Mouse (Mus musculus) spleen, adult 2 months (tissue): ENCODE data around the gene Pcsk4. TPM values are rescaled to one million over a fixed set of nuclear protein-coding genes. Genes with fewer than 3 reads are reported as not detected.

Experiments used
- DNase-seq, 2 experiments: peaks; one replicate each; pipeline versions ENCODE4 v3.0.0 to v3.0.0-alpha.2; 2012 to 2021; ENCODE audit warnings: low spot score in 2 of 2, low read depth in 1 of 2
- H3K27ac ChIP-seq: fragments of 200-500 bp; 2 replicates; pipeline ENCODE4 v1.5.1; 2012; ENCODE audit warnings: low read length, inconsistent platforms; ENCODE audit not compliant: insufficient read depth
- H3K27me3 ChIP-seq: fragments of 200-500 bp; 2 replicates; pipeline ENCODE4 v1.6.1; 2012; ENCODE audit warnings: mild to moderate bottlenecking, moderate library complexity, low read length, inconsistent platforms; ENCODE audit not compliant: control insufficient read depth, insufficient read depth
- H3K36me3 ChIP-seq: fragments of 200-500 bp; 2 replicates; pipeline ENCODE4 v1.6.1; 2012; ENCODE audit warnings: mild to moderate bottlenecking, low read length, inconsistent platforms; ENCODE audit not compliant: control insufficient read depth, insufficient read depth
- H3K4me1 ChIP-seq: fragments of 200-500 bp; 2 replicates; pipeline ENCODE4 v1.6.1; 2011; ENCODE audit warnings: inconsistent platforms; ENCODE audit not compliant: control insufficient read depth, insufficient read depth, insufficient read length
- H3K4me3 ChIP-seq: fragments of 200-500 bp; 2 replicates; pipeline ENCODE4 v1.5.1; 2011; ENCODE audit warnings: mild to moderate bottlenecking, inconsistent platforms; ENCODE audit not compliant: insufficient read depth, insufficient read length; ENCODE audit errors: extremely low read depth
- CTCF ChIP-seq: fragments of 200-500 bp; IDR thresholded peaks from 2 replicates; pipeline ENCODE4 v1.5.1; 2011; ENCODE audit warnings: mild to moderate bottlenecking, inconsistent platforms; ENCODE audit not compliant: insufficient read depth, insufficient read length, insufficient replicate concordance; ENCODE audit errors: extremely low read depth
- POLR2A ChIP-seq: fragments of 200-500 bp; IDR thresholded peaks from 2 replicates; pipeline ENCODE4 v1.6.1; 2011; ENCODE audit warnings: low read depth, low read length, inconsistent platforms
- WGBS: fragments of 180-500 bp; shearing (Covaris S2); methylation state at CpG from one replicate; pipeline ENCODE4 v1.1.7; 2018; 5-methylcytosine and 5-hydroxymethylcytosine counted together
- polyA plus RNA-seq: library from polyadenylated mRNA; depleted of rRNA; stranded (reverse); fragments of >200 nt; gene quantifications from 2 replicates; pipeline ENCODE4 v1.2.3, GENCODE M21; 2012

Gene Pcsk4
- polyA plus RNA-seq, 1 experiment, result 6.2 TPM

GRCm38 (mm10) chr10:80304862-80305261 lies 24.4 kb downstream of the Pcsk4 start:
- DNase-seq, result peak in 1 of 2 experiments; percentile 51

GRCm38 (mm10) chr10:80304458-80304857 lies 24.8 kb downstream of the Pcsk4 start:
- no peak for DNase-seq
- H3K27me3 ChIP-seq, result peaks cover 7% of the 10 kb centered on the region; the same call in 1 of the 2 replicates

More at GRCm38 (mm10) chr10:80304862-80305261, 24.4 kb downstream of the Pcsk4 start:
- no peak for TF ChIP-seq CTCF
- TF ChIP-seq POLR2A, result no peak
- H3K36me3 ChIP-seq, result no peaks in the 10 kb centered on the region
- peaks cover 4% of the 10 kb centered on the region; the same call in 1 of the 2 replicates for H3K27me3 ChIP-seq
- peak overlapping the region; percentile 46; the same call in 1 of the 2 replicates for H3K4me3 ChIP-seq
- H3K4me1 ChIP-seq, result no peaks in the 10 kb centered on the region
- 6% methylated on average over 25 of the region's 25 CpGs for WGBS
- no peak overlapping the region for H3K27ac ChIP-seq

GRCm38 (mm10) chr10:80302471-80302881 lies 26.8 kb downstream of the Pcsk4 start:
- no peak for DNase-seq
- H3K36me3 ChIP-seq, result no peaks in the 10 kb centered on the region
- 56% methylated on average over 9 of the region's 9 CpGs for WGBS
- no peak overlapping the region for H3K4me3 ChIP-seq
- H3K4me1 ChIP-seq, result no peaks in the 10 kb centered on the region
- no peak for TF ChIP-seq POLR2A
- no peak for TF ChIP-seq CTCF
- H3K27ac ChIP-seq, result no peak overlapping the region
- peaks cover 10% of the 10 kb centered on the region for H3K27me3 ChIP-seq

More at GRCm38 (mm10) chr10:80304458-80304857, 24.8 kb downstream of the Pcsk4 start:
- no peaks in the 10 kb centered on the region for H3K4me1 ChIP-seq
- TF ChIP-seq CTCF, result no peak
- TF ChIP-seq POLR2A, result no peak
- H3K4me3 ChIP-seq, result peak overlapping the region; percentile 46; the same call in 1 of the 2 replicates
- WGBS, result 10% methylated on average over 12 of the region's 12 CpGs
- H3K36me3 ChIP-seq, result no peaks in the 10 kb centered on the region
- H3K27ac ChIP-seq, result no peak overlapping the region

DNA sequence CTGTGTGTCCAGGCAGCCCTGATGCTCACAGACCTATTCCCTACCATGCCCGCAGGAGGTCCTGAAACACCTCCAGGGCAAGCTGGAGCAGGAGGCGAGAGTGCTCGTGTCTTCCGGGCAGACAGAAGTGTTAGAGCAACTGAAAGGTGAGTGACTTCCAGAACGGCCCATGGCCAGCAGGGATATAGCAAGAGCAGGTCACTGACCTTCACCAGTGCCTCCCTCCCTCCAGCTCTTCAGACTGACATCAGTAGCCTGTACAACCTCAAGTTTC lies 27.3 kb downstream of the Pcsk4 start:
- Histone ChIP-seq H3K4me1 (no peaks in the 10 kb centered on the region), H3K27ac (no peak overlapping the region), H3K27me3 (peaks cover 10% of the 10 kb centered on the region), H3K36me3 (no peaks in the 10 kb centered on the region), H3K4me3 (no peak overlapping the region)
- DNase-seq, result no peak
- 74% methylated on average over 5 of the region's 5 CpGs for WGBS
- TF ChIP-seq CTCF (no peak), POLR2A (no peak)

DNA sequence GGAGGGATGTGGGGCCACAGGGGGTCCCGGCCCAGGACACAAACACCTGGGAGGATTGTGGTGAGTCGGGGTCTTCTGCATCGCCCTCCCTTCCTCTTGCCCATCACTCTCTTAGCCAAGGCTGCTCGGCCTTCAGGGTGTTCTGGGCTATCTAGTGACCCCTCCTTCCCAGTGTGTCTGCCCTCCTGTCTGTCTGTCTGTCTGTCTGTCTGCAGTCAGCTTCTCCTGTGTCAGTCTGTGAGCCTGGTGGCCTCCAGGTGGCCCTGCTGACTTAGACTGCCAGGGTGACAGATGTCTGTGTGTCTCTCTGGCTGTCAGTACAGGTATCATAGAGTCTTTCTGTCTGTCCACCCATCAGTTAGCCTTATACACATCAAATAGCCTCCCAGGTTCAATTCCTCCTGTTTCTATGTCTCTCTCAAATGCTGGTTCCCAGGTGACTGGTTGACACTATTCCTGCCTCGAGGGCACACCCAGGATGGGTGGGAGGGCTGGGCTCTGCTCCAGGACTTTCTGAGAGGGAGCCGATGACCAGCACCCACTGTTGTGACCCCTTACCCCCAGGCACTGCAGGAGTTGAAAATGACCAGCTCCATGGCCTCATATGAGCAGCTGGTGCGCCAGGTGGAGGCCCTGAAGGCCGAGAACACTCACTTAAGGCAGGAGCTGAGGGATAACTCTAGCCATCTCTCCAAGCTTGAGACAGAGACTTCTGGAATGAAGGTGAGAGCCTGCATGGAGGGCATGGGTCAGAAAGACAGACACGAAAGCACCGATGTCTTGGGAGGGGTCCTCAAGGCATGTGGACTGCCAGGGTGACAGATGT lies 27.8 kb downstream of the Pcsk4 start:
- Histone ChIP-seq H3K36me3 (no peaks in the 10 kb centered on the region), H3K4me3 (no peak overlapping the region), H3K27me3 (peaks cover 10% of the 10 kb centered on the region), H3K4me1 (no peaks in the 10 kb centered on the region), H3K27ac (no peak overlapping the region)
- DNase-seq, result no peak
- TF ChIP-seq POLR2A (no peak), CTCF (no peak)
- WGBS, result 84% methylated on average over 10 of the region's 10 CpGs

- TF ChIP-seq POLR2A, result no peak
- no peak for TF ChIP-seq CTCF
- 47% methylated on average over 11 of the region's 11 CpGs for WGBS
- H3K27ac ChIP-seq, result no peak overlapping the region
- no peaks in the 10 kb centered on the region for H3K4me1 ChIP-seq
- H3K36me3 ChIP-seq, result no peaks in the 10 kb centered on the region
- no peak overlapping the region for H3K4me3 ChIP-seq
- H3K27me3 ChIP-seq, result peaks cover 10% of the 10 kb centered on the region
- DNase-seq, result no peak
These were observed 28.6 kb downstream of the Pcsk4 start for GRCm38 (mm10) chr10:80300672-80301181.

DNA sequence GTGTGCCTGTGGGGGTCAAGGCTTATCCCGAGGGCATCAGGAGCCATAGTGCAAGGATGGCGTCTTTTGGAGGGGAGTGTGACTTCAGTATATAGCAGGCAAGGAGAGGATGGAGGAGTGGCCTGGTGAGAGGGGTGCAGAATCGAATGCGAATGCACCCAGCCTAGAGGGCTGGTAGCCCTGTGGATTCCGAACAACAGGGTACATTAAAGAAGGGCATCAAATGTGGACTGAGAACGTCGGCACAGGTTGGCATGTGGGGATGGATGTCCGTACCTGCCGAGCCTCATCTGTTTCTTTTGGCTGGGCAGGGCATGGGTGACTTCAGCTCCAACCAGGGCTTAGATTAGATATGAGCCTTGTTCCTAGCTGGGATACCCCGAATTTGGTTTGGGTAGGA lies 29.5 kb downstream of the Pcsk4 start:
- no peak for DNase-seq
- no peak overlapping the region for H3K27ac ChIP-seq
- 55% methylated on average over 10 of the region's 10 CpGs for WGBS
- H3K27me3 ChIP-seq, result peaks cover 10% of the 10 kb centered on the region
- no peak overlapping the region for H3K4me3 ChIP-seq
- H3K36me3 ChIP-seq, result no peaks in the 10 kb centered on the region
- no peaks in the 10 kb centered on the region for H3K4me1 ChIP-seq
- TF ChIP-seq POLR2A (no peak), CTCF (no peak)
